Mouse (Mus musculus) heart, embryonic 12.5 days (tissue): ENCODE results near the gene Gtf3c6. TPM values are rescaled to one million over a fixed set of nuclear protein-coding genes. Genes with fewer than 3 reads are reported as not detected.

Experiments
- ATAC-seq: fragments of 200-750 bp; cut with Nextera tagmentation; 2 replicates; pipeline ENCODE4 v1.8.0; 2017; ENCODE audit warnings: moderate TSS enrichment, moderate library complexity; ENCODE audit not compliant: insufficient number of reproducible peaks, low FRiP score
- H3K27ac ChIP-seq: fragments of 300-500 bp; sonication (generic); 2 replicates; pipeline ENCODE4 v1.5.1; 2016; ENCODE audit warnings: mild to moderate bottlenecking, moderate library complexity; ENCODE audit not compliant: poor library complexity, severe bottlenecking
- H3K27me3 ChIP-seq: fragments of 300-500 bp; sonication (generic); replicated peaks from 2 replicates; pipeline ENCODE4 v1.6.1; 2016; ENCODE audit warnings: mild to moderate bottlenecking, moderate library complexity
- H3K36me3 ChIP-seq: fragments of 300-500 bp; sonication (generic); 2 replicates; pipeline ENCODE4 v1.6.1; 2016; ENCODE audit warnings: mild to moderate bottlenecking, moderate library complexity
- H3K4me1 ChIP-seq: fragments of 300-500 bp; sonication (generic); replicated peaks from 2 replicates; pipeline ENCODE4 v1.6.1; 2016; ENCODE audit warnings: mild to moderate bottlenecking
- H3K4me2 ChIP-seq: fragments of 300-500 bp; sonication (generic); 2 replicates; pipeline ENCODE4 v1.6.1; 2016; ENCODE audit warnings: mild to moderate bottlenecking, moderate library complexity
- H3K4me3 ChIP-seq: fragments of 300-500 bp; sonication (generic); 2 replicates; pipeline ENCODE4 v1.5.1; 2016; ENCODE audit warnings: mild to moderate bottlenecking
- H3K9ac ChIP-seq: fragments of 300-500 bp; sonication (generic); 2 replicates; pipeline ENCODE4 v1.6.1; 2016; ENCODE audit warnings: mild to moderate bottlenecking, moderate library complexity
- H3K9me3 ChIP-seq: fragments of 300-500 bp; sonication (generic); replicated peaks from 2 replicates; pipeline ENCODE4 v1.6.1; 2016; ENCODE audit warnings: mild to moderate bottlenecking, moderate library complexity
- WGBS: fragments of 180-500 bp; shearing (Covaris S2); methylation state at CpG from one replicate; pipeline ENCODE4 v1.1.7; 2016; 5-methylcytosine and 5-hydroxymethylcytosine counted together
- polyA plus RNA-seq: library from polyadenylated mRNA; unstranded; fragments of >200 nt; fragmentation: Nextera tagmentation; extraction: Ambion mirVana; gene quantifications from 2 replicates; pipeline ENCODE4 v1.2.1, GENCODE M21; 2016

Gtf3c6 gene
- polyA plus RNA-seq, 1 experiment from 2014 or later = 90.6 TPM

DNA sequence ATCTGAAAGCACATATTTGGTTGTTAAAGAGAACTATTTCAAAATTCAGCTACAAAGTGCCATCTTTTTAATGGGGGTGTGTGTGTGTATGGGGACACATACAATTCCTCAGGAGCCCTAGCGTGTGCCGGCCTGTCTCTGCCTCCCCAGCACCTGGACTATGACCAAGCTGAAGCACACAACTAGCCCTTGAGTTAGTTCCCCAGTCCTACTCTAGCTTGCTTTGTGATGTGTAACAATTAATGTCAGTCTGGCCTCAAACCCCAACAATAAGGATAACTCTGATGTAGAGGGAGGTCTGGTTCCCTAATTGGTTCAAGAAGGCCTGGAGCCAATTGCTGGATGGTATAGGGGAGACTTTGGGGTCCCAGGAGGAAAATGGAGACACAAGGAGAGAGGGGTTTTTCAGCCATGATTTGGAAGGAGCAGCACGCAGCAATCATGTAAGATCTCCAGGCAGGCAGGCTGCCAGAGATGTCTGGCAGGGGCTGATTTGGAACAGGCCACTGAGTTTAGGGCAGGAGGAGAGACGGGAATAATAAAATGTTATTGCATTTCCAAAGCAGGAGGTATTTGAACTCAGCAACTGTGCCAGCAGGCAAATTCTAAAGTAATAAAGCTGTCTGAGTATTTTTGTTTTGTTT, 30.1 kb downstream of the Gtf3c6 start:
- H3K9me3 ChIP-seq = no peaks in the 10 kb centered on the region
- H3K4me3 ChIP-seq = no peak overlapping the region
- 83% methylated on average over 4 of the region's 4 CpGs for WGBS
- ATAC-seq = no peak
- no peak overlapping the region for H3K27ac ChIP-seq
- H3K36me3 ChIP-seq = peaks cover 78% of the 10 kb centered on the region
- no peaks in the 10 kb centered on the region for H3K27me3 ChIP-seq
- no peak overlapping the region for H3K9ac ChIP-seq
- no peaks in the 10 kb centered on the region for H3K4me1 ChIP-seq
- H3K4me2 ChIP-seq = no peak overlapping the region

DNA sequence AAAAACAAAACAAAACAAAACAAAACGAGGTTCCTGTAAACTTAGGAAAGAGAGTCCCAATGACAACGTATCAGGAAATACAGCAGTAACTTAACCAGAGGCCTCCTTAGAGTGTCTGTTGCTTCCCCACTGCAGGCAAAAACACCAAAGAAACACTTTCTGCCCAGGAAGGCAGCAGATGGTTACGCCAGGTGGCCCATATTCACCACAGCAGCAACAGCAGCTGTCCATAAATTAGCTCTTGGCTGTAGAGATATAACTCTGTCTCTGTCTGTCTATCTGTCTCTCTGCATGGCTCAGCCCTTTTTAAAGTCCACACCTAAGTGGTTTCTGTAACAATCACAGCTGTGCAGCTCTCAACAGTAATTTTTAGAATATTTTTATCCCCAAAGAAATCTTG, 39.0 kb downstream of the Gtf3c6 start:
- no peak overlapping the region for H3K4me2 ChIP-seq
- 72% methylated on average over 3 of the region's 3 CpGs for WGBS
- no peaks in the 10 kb centered on the region for H3K4me1 ChIP-seq
- peaks cover 30% of the 10 kb centered on the region for H3K36me3 ChIP-seq
- no peak overlapping the region for H3K4me3 ChIP-seq
- H3K9me3 ChIP-seq = peaks cover 6% of the 10 kb centered on the region
- no peak for ATAC-seq
- no peak overlapping the region for H3K9ac ChIP-seq
- H3K27me3 ChIP-seq = no peaks in the 10 kb centered on the region
- no peak overlapping the region for H3K27ac ChIP-seq

DNA sequence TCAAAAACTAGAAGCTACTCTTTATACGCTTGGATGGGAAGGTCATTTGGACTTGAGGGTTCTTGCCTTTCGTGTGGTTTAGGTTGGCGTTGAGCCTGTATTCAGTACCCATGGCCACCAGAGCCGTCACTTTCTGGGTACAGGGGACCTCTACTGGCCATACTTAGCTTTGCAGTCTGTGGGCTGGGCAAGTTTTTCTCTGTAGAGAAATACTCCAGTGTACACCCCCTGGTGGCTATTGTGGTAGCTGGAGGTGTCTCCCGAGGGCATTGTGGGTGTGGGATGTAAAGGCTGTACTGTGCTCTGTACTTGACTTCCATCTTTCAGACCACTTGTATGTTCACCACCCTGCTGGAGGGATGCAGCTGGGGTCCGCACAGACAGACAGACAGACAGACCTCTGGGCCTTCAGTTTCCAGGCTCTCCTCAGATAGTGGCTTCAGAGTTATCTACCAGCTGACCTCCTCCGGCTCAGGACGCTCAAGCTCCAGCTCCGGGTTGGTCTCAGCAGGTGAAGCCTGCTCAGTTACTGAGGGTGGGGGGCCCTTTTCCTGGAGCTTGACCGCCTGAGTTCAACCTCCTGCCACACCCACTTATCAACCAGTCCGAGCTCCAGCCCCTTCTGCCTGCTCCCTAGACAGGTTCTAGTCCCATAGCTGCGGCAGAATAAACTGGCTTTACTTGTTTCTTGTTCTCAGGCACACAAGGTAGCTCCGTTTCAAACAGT, 45.3 kb downstream of the Gtf3c6 start:
- WGBS = 29% methylated on average over 13 of the region's 13 CpGs
- H3K27ac ChIP-seq = no peak overlapping the region
- no peaks in the 10 kb centered on the region for H3K9me3 ChIP-seq
- H3K9ac ChIP-seq = no peak overlapping the region
- no peaks in the 10 kb centered on the region for H3K27me3 ChIP-seq
- peak; percentile 42 for ATAC-seq
- H3K4me3 ChIP-seq = no peak overlapping the region
- no peaks in the 10 kb centered on the region for H3K36me3 ChIP-seq
- no peaks in the 10 kb centered on the region for H3K4me1 ChIP-seq
- peak overlapping the region; percentile 42 for H3K4me2 ChIP-seq

Other genes starting within 250 kb of the Gtf3c6 start
- gene Mfsd4b1, start 232.8 kb downstream of the Gtf3c6 start, polyA plus RNA-seq = 0.24 and 0.57 TPM in 2 replicates
- gene Slc16a10, start 115.8 kb downstream of the Gtf3c6 start, polyA plus RNA-seq = 22.1 and 22.5 TPM in 2 replicates
- gene Rpf2, start 11.1 kb downstream of the Gtf3c6 start, polyA plus RNA-seq = 42.0 and 44.5 TPM in 2 replicates
- 47.1 and 51.9 TPM in 2 replicates for gene Amd1, start 44.1 kb upstream of the Gtf3c6 start, polyA plus RNA-seq
- gene Cdk19, start 81.5 kb upstream of the Gtf3c6 start, polyA plus RNA-seq = 9.5 and 11.2 TPM in 2 replicates